Mouse (Mus musculus): ENCODE measurements around the gene Zmynd10. TPM values are rescaled to one million over a fixed set of nuclear protein-coding genes. Genes with fewer than 3 reads are reported as not detected.

Zmynd10 gene
- polyA plus RNA-seq, 1 experiment from 2014 or later = 4.0 TPM

GRCm38 (mm10) chr9:107587833-107588639, 40.9 kb downstream of the Zmynd10 start:
- no peaks in the 10 kb centered on the region for H3K9me3 ChIP-seq
- 7% methylated on average over 33 of the region's 33 CpGs for WGBS
- H3K36me3 ChIP-seq = peaks cover 41% of the 10 kb centered on the region
- peak overlapping the region; percentile 86 for H3K4me2 ChIP-seq
- H3K9ac ChIP-seq = peak overlapping the region; percentile 69
- peak overlapping the region; percentile 71 for H3K4me3 ChIP-seq
- H3K4me1 ChIP-seq (replicated peaks) = peaks cover 15% of the 10 kb centered on the region
- H3K27me3 ChIP-seq = no peaks in the 10 kb centered on the region
- H3K27ac ChIP-seq = no peak overlapping the region
- no peak for ATAC-seq (ENCODE audit: low FRiP score)

GRCm38 (mm10) chr9:107590058-107590772, 43.1 kb downstream of the Zmynd10 start:
- ATAC-seq (ENCODE audit: low FRiP score) = no peak
- H3K4me2 ChIP-seq = no peak overlapping the region
- WGBS = 90% methylated on average over 25 of the region's 25 CpGs
- H3K27ac ChIP-seq = no peak overlapping the region
- no peak overlapping the region for H3K9ac ChIP-seq
- no peaks in the 10 kb centered on the region for H3K9me3 ChIP-seq
- H3K36me3 ChIP-seq = peaks cover 46% of the 10 kb centered on the region
- no peak overlapping the region for H3K4me3 ChIP-seq
- H3K4me1 ChIP-seq (replicated peaks) = peaks cover 21% of the 10 kb centered on the region
- H3K27me3 ChIP-seq = no peaks in the 10 kb centered on the region

- Histone ChIP-seq H3K4me3 (no peak overlapping the region), H3K27me3 (no peaks in the 10 kb centered on the region), H3K4me1 (replicated peaks) (peaks cover 21% of the 10 kb centered on the region), H3K9me3 (no peaks in the 10 kb centered on the region), H3K36me3 (peaks cover 46% of the 10 kb centered on the region), H3K9ac (no peak overlapping the region), H3K27ac (no peak overlapping the region), H3K4me2 (no peak overlapping the region)
- ATAC-seq (ENCODE audit: low FRiP score) = no peak
- WGBS = 96% methylated on average over 6 of the region's 6 CpGs
Measured at GRCm38 (mm10) chr9:107590773-107591060, 43.6 kb downstream of the Zmynd10 start.

GRCm38 (mm10) chr9:107593101-107593976, 46.2 kb downstream of the Zmynd10 start:
- Histone ChIP-seq H3K36me3 (peaks cover 46% of the 10 kb centered on the region), H3K9me3 (no peaks in the 10 kb centered on the region), H3K9ac (peak overlapping the region; percentile 19; the same call in 1 of the 2 replicates), H3K27me3 (no peaks in the 10 kb centered on the region), H3K4me3 (no peak overlapping the region), H3K4me1 (replicated peaks) (peaks cover 16% of the 10 kb centered on the region), H3K27ac (no peak overlapping the region), H3K4me2 (no peak overlapping the region)
- 79% methylated on average over 11 of the region's 11 CpGs for WGBS
- no peak for ATAC-seq (ENCODE audit: low FRiP score)

- H3K27me3 ChIP-seq = no peaks in the 10 kb centered on the region
- H3K9ac ChIP-seq = no peak overlapping the region
- no peak for ATAC-seq (ENCODE audit: low FRiP score)
- 73% methylated on average over 8 of the region's 8 CpGs for WGBS
- H3K9me3 ChIP-seq = no peaks in the 10 kb centered on the region
- H3K4me2 ChIP-seq = no peak overlapping the region
- H3K4me1 ChIP-seq (replicated peaks) = peaks cover 8% of the 10 kb centered on the region; the same call in 1 of the 2 replicates
- no peak overlapping the region for H3K4me3 ChIP-seq
- H3K27ac ChIP-seq = no peak overlapping the region
- H3K36me3 ChIP-seq = peaks cover 46% of the 10 kb centered on the region
Measured at GRCm38 (mm10) chr9:107594281-107595062, 47.4 kb downstream of the Zmynd10 start.

GRCm38 (mm10) chr9:107596619-107597569, 49.8 kb downstream of the Zmynd10 start:
- H3K4me1 ChIP-seq (replicated peaks) = peaks cover 8% of the 10 kb centered on the region; the same call in 1 of the 2 replicates
- 94% methylated on average over 11 of the region's 11 CpGs for WGBS
- no peak overlapping the region for H3K9ac ChIP-seq
- H3K27ac ChIP-seq = no peak overlapping the region
- peaks cover 23% of the 10 kb centered on the region for H3K36me3 ChIP-seq
- H3K4me2 ChIP-seq = no peak overlapping the region
- 0 out of 2 replicates have a peak, but pooled peaks cover 4% of the 10 kb centered on the region for H3K27me3 ChIP-seq
- no peak overlapping the region for H3K4me3 ChIP-seq
- H3K9me3 ChIP-seq = no peaks in the 10 kb centered on the region
- no peak for ATAC-seq (ENCODE audit: low FRiP score)

- ATAC-seq (ENCODE audit: low FRiP score) = no peak
- H3K27ac ChIP-seq = no peak overlapping the region
- H3K4me1 ChIP-seq (replicated peaks) = peaks cover 13% of the 10 kb centered on the region
- no peak overlapping the region for H3K4me2 ChIP-seq
- H3K9me3 ChIP-seq = no peaks in the 10 kb centered on the region
- H3K27me3 ChIP-seq = 0 out of 2 replicates have a peak, but pooled peaks cover 5% of the 10 kb centered on the region
- no peak overlapping the region for H3K4me3 ChIP-seq
- WGBS = 75% methylated on average over 5 of the region's 5 CpGs
- no peak overlapping the region for H3K9ac ChIP-seq
- peaks cover 9% of the 10 kb centered on the region for H3K36me3 ChIP-seq
Measured at GRCm38 (mm10) chr9:107598385-107598784, 51.3 kb downstream of the Zmynd10 start.

GRCm38 (mm10) chr9:107599433-107599832, 52.3 kb downstream of the Zmynd10 start:
- H3K36me3 ChIP-seq = no peaks in the 10 kb centered on the region
- no peaks in the 10 kb centered on the region for H3K9me3 ChIP-seq
- H3K4me2 ChIP-seq = no peak overlapping the region
- peaks cover 7% of the 10 kb centered on the region; the same call in 1 of the 2 replicates for H3K27me3 ChIP-seq
- no peak overlapping the region for H3K27ac ChIP-seq
- H3K9ac ChIP-seq = no peak overlapping the region
- H3K4me1 ChIP-seq (replicated peaks) = peaks cover 14% of the 10 kb centered on the region
- H3K4me3 ChIP-seq = no peak overlapping the region
- no peak for ATAC-seq (ENCODE audit: low FRiP score)
- WGBS = 91% methylated on average over 9 of the region's 9 CpGs

GRCm38 (mm10) chr9:107599842-107600241, 52.7 kb downstream of the Zmynd10 start:
- H3K27me3 ChIP-seq = peaks cover 7% of the 10 kb centered on the region; the same call in 1 of the 2 replicates
- no peak overlapping the region for H3K4me2 ChIP-seq
- H3K36me3 ChIP-seq = no peaks in the 10 kb centered on the region
- no peak for ATAC-seq (ENCODE audit: low FRiP score)
- no peak overlapping the region for H3K4me3 ChIP-seq
- 0 out of 2 replicates have a peak overlapping the region, but pooled peaks have one; percentile 10 for H3K9ac ChIP-seq
- 72% methylated on average over 14 of the region's 14 CpGs for WGBS
- H3K27ac ChIP-seq = no peak overlapping the region
- H3K9me3 ChIP-seq = no peaks in the 10 kb centered on the region
- H3K4me1 ChIP-seq (replicated peaks) = peaks cover 18% of the 10 kb centered on the region

- no peak for ATAC-seq (ENCODE audit: low FRiP score)
- Histone ChIP-seq H3K9ac (no peak overlapping the region), H3K4me3 (no peak overlapping the region), H3K4me1 (replicated peaks) (peaks cover 25% of the 10 kb centered on the region), H3K27me3 (peaks cover 7% of the 10 kb centered on the region; the same call in 1 of the 2 replicates), H3K36me3 (no peaks in the 10 kb centered on the region), H3K27ac (no peak overlapping the region), H3K4me2 (no peak overlapping the region), H3K9me3 (no peaks in the 10 kb centered on the region)
- 79% methylated on average over 12 of the region's 12 CpGs for WGBS
Measured at GRCm38 (mm10) chr9:107600745-107601144, 53.6 kb downstream of the Zmynd10 start.
